Mouse (Mus musculus) c-Kit-positive CD71-negative TER-119-negative erythroid progenitor cells, embryonic 14.5 days (primary cell): ENCODE data around the gene Bckdhb.
"Not testable (repeated sequence)": the region's sequence is repeated elsewhere in the genome, so short reads cannot be mapped to it uniquely, and the experiment has no call there.

Experiments
- DNase-seq: peaks from one replicate; pipeline ENCODE4 v3.0.0-alpha.2; 2013; ENCODE audit warnings: low read depth

The Bckdhb gene

GRCm38 (mm10) chr9:83924878-83925687 lies at the start of gene Bckdhb:
TSS of gene Bckdhb (plus strand) at chr9:83925145.
- DNase-seq: peak; percentile 95

- DNase-seq: no peak
Observed at GRCm38 (mm10) chr9:83882191-83882590, 42.8 kb upstream of the Bckdhb start.

GRCm38 (mm10) chr9:83886149-83886548 lies 38.8 kb upstream of the Bckdhb start:
- DNase-seq: no peak

GRCm38 (mm10) chr9:83888214-83888613 lies 36.7 kb upstream of the Bckdhb start:
- no peak for DNase-seq

- DNase-seq: no peak
Observed at GRCm38 (mm10) chr9:83893073-83893472, 31.9 kb upstream of the Bckdhb start.

GRCm38 (mm10) chr9:83893767-83894330 lies 31.1 kb upstream of the Bckdhb start:
- DNase-seq: no peak

GRCm38 (mm10) chr9:83902086-83902485 lies 22.9 kb upstream of the Bckdhb start:
- DNase-seq: no peak

- no peak for DNase-seq
Observed at GRCm38 (mm10) chr9:83905820-83906219, 19.1 kb upstream of the Bckdhb start.

- DNase-seq: no peak
Observed at GRCm38 (mm10) chr9:83907017-83907416, 17.9 kb upstream of the Bckdhb start.

GRCm38 (mm10) chr9:83909836-83910235 lies 15.1 kb upstream of the Bckdhb start:
- DNase-seq: no peak

GRCm38 (mm10) chr9:83910926-83911325 lies 14.0 kb upstream of the Bckdhb start:
- DNase-seq: no peak

GRCm38 (mm10) chr9:83922076-83922475 lies 2.9 kb upstream of the Bckdhb start:
- DNase-seq: no peak

GRCm38 (mm10) chr9:83924356-83924755 lies 589 bp upstream of the Bckdhb start:
- DNase-seq: no peak

GRCm38 (mm10) chr9:83925688-83926041 lies 720 bp downstream of the Bckdhb start:
- DNase-seq: no peak

GRCm38 (mm10) chr9:83926302-83926701 lies 1.4 kb downstream of the Bckdhb start:
- no peak for DNase-seq

- DNase-seq: not testable (repeated sequence)
Observed at GRCm38 (mm10) chr9:83939501-83939900, 14.6 kb downstream of the Bckdhb start.

- no peak for DNase-seq
Observed at GRCm38 (mm10) chr9:83940016-83940415, 15.1 kb downstream of the Bckdhb start.

GRCm38 (mm10) chr9:83940537-83941363 lies 15.8 kb downstream of the Bckdhb start:
- DNase-seq: no peak

- DNase-seq: no peak
Observed at GRCm38 (mm10) chr9:83951336-83951735, 26.4 kb downstream of the Bckdhb start.

- DNase-seq: peak; percentile 60
Observed at GRCm38 (mm10) chr9:83956632-83957314, 31.8 kb downstream of the Bckdhb start.

GRCm38 (mm10) chr9:83962098-83963086 lies 37.4 kb downstream of the Bckdhb start:
- DNase-seq: no peak
